Mouse (Mus musculus): ENCODE results near the gene Gpam. TPM values are rescaled to one million over a fixed set of nuclear protein-coding genes. Genes with fewer than 3 reads are reported as not detected.
"Not testable (repeated sequence)": the region's sequence is repeated elsewhere in the genome, so short reads cannot be mapped to it uniquely, and the experiment has no call there.

The Gpam gene
- polyA plus RNA-seq, 1 experiment from 2014 or later = 29.4 TPM

DNA sequence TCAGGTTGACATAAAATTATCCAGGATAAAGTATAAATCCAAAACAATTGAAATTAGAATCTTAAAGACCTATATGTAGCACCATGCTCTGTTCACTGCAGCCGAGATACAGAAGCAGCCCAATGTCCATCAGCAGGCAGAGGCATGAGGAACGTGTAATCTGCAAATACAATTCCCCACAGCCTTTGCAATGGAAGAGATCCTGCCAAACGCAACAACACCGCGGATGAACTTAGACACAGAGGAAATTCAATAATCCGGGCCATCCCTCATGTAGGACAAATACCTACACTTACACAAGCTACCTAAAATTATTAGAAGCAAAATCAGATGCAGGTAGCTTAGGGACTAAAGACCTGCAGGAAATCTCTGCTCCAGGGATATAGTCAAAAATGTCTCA lies 25.9 kb upstream of the Gpam start:
- no peaks in the 10 kb centered on the region for H3K4me1 ChIP-seq (ENCODE audit: insufficient read depth)
- no peak for ATAC-seq (ENCODE audit: insufficient read depth)
- no peak overlapping the region for H3K9ac ChIP-seq
- H3K27ac ChIP-seq (ENCODE audit: low read depth) = no peak overlapping the region
- no peaks in the 10 kb centered on the region for H3K9me3 ChIP-seq (ENCODE audit: low read depth, low read length)
- no peak for DNase-seq
- H3K27me3 ChIP-seq (ENCODE audit: insufficient read depth, low read length) = no peaks in the 10 kb centered on the region
- H3K36me3 ChIP-seq (ENCODE audit: insufficient read depth) = no peaks in the 10 kb centered on the region
- 86% methylated on average over 6 of the region's 6 CpGs for WGBS
- H3K4me2 ChIP-seq = no peak overlapping the region
- H3K4me3 ChIP-seq (ENCODE audit: low read depth, low read length) = no peak overlapping the region
- TF ChIP-seq CTCF (IDR thresholded peaks at IDR 0.05; ENCODE audit: low read depth) = no peak

GRCm38 (mm10) chr19:55152274-55152673 lies 25.2 kb upstream of the Gpam start:
- H3K4me3 ChIP-seq (ENCODE audit: low read depth, low read length); ATAC-seq (ENCODE audit: insufficient read depth): not testable (repeated sequence)

GRCm38 (mm10) chr19:55149646-55150045 lies 22.6 kb upstream of the Gpam start:
- no peak overlapping the region for H3K27ac ChIP-seq (ENCODE audit: low read depth)
- H3K36me3 ChIP-seq (ENCODE audit: insufficient read depth) = no peaks in the 10 kb centered on the region
- ATAC-seq (ENCODE audit: insufficient read depth) = no peak
- H3K9me3 ChIP-seq (ENCODE audit: low read depth, low read length) = no peaks in the 10 kb centered on the region
- H3K4me1 ChIP-seq (ENCODE audit: insufficient read depth) = no peaks in the 10 kb centered on the region
- no peak overlapping the region for H3K9ac ChIP-seq
- H3K4me3 ChIP-seq (ENCODE audit: low read depth, low read length) = no peak overlapping the region
- H3K4me2 ChIP-seq = no peak overlapping the region
- WGBS = 60% methylated on average over 6 of the region's 6 CpGs
- no peaks in the 10 kb centered on the region for H3K27me3 ChIP-seq (ENCODE audit: insufficient read depth, low read length)
- DNase-seq = no peak
- TF ChIP-seq CTCF (IDR thresholded peaks at IDR 0.05; ENCODE audit: low read depth) = no peak

More at GRCm38 (mm10) chr19:55152274-55152673, 25.2 kb upstream of the Gpam start:
- H3K9ac ChIP-seq; H3K4me1 ChIP-seq (ENCODE audit: insufficient read depth); H3K4me2 ChIP-seq; DNase-seq; H3K27ac ChIP-seq (ENCODE audit: low read depth); H3K9me3 ChIP-seq (ENCODE audit: low read depth, low read length); H3K36me3 ChIP-seq (ENCODE audit: insufficient read depth); H3K27me3 ChIP-seq (ENCODE audit: insufficient read depth, low read length): not testable (repeated sequence)
- WGBS = 41% methylated on average over 5 of the region's 6 CpGs

DNA sequence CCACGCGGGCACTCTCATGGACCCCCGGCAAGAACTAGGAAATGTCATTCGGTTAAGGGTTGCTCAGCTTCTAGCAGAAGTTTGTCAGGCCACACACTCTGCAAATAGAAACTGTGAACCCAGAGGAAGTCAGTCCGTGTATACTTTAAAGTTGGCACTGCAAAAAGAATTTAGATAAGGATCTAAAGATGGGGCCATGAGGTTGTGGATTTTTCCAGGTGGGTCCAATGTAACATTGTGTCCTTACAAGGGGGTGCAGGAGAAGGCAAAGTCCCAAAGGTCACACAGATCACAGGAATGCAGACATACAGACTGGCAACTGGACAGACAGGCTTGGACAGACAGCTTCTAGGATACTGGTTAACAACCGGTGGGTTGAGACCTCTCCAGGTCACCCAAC lies 21.1 kb upstream of the Gpam start:
- no peaks in the 10 kb centered on the region for H3K36me3 ChIP-seq (ENCODE audit: insufficient read depth)
- H3K4me2 ChIP-seq = no peak overlapping the region
- H3K4me1 ChIP-seq (ENCODE audit: insufficient read depth) = 0 out of 2 replicates have a peak, but pooled peaks cover 3% of the 10 kb centered on the region
- no peak overlapping the region for H3K4me3 ChIP-seq (ENCODE audit: low read depth, low read length)
- no peak for TF ChIP-seq CTCF (IDR thresholded peaks at IDR 0.05; ENCODE audit: low read depth)
- ATAC-seq (ENCODE audit: insufficient read depth) (no peak), DNase-seq (no peak)
- H3K27ac ChIP-seq (ENCODE audit: low read depth) = no peak overlapping the region
- no peak overlapping the region for H3K9ac ChIP-seq
- WGBS = 46% methylated on average over 6 of the region's 6 CpGs
- H3K9me3 ChIP-seq (ENCODE audit: low read depth, low read length) = no peaks in the 10 kb centered on the region
- H3K27me3 ChIP-seq (ENCODE audit: insufficient read depth, low read length) = no peaks in the 10 kb centered on the region

- 0 out of 2 replicates have a peak, but pooled peaks cover 3% of the 10 kb centered on the region for H3K4me1 ChIP-seq (ENCODE audit: insufficient read depth)
- no peak overlapping the region for H3K27ac ChIP-seq (ENCODE audit: low read depth)
- WGBS = 58% methylated on average over 9 of the region's 9 CpGs
- H3K36me3 ChIP-seq (ENCODE audit: insufficient read depth) = no peaks in the 10 kb centered on the region
- H3K27me3 ChIP-seq (ENCODE audit: insufficient read depth, low read length) = no peaks in the 10 kb centered on the region
- TF ChIP-seq CTCF (IDR thresholded peaks at IDR 0.05; ENCODE audit: low read depth) = no peak
- no peak overlapping the region for H3K9ac ChIP-seq
- H3K4me3 ChIP-seq (ENCODE audit: low read depth, low read length) = no peak overlapping the region
- H3K4me2 ChIP-seq = no peak overlapping the region
- DNase-seq (no peak), ATAC-seq (ENCODE audit: insufficient read depth) (no peak)
- no peaks in the 10 kb centered on the region for H3K9me3 ChIP-seq (ENCODE audit: low read depth, low read length)
Observed at GRCm38 (mm10) chr19:55147568-55147967, 20.5 kb upstream of the Gpam start.

DNA sequence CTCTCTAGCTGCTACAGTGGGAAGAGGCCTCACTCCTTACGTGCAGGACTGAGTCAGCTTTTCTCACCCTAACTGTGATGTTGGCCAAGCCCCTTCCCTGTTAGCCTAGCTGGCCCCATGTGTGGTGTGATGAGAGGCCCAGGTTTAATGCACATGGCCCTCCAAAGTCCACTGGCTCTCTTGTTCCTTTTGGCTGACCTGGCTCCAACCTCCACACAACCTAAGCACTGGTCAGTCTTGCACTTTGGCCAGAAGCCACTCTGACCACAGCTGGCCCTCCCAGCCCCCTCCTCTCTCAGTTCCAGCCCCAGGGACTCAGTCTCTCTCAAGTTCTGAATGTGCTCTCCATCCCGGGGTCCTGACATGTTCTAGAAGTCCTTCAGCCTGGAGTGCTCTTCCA lies 18.1 kb upstream of the Gpam start:
- Histone ChIP-seq H3K4me3 (ENCODE audit: low read depth, low read length) (no peak overlapping the region), H3K9me3 (ENCODE audit: low read depth, low read length) (no peaks in the 10 kb centered on the region), H3K27ac (ENCODE audit: low read depth) (no peak overlapping the region), H3K4me1 (ENCODE audit: insufficient read depth) (0 out of 2 replicates have a peak, but pooled peaks cover 3% of the 10 kb centered on the region), H3K4me2 (no peak overlapping the region), H3K36me3 (ENCODE audit: insufficient read depth) (no peaks in the 10 kb centered on the region), H3K27me3 (ENCODE audit: insufficient read depth, low read length) (no peaks in the 10 kb centered on the region), H3K9ac (no peak overlapping the region)
- ATAC-seq (ENCODE audit: insufficient read depth) = no peak
- no peak for TF ChIP-seq CTCF (IDR thresholded peaks at IDR 0.05; ENCODE audit: low read depth)
- 64% methylated on average over 2 of the region's 2 CpGs for WGBS
- DNase-seq = no peak

GRCm38 (mm10) chr19:55144691-55145090 lies 17.7 kb upstream of the Gpam start:
- no peak overlapping the region for H3K9ac ChIP-seq
- no peaks in the 10 kb centered on the region for H3K36me3 ChIP-seq (ENCODE audit: insufficient read depth)
- H3K4me3 ChIP-seq (ENCODE audit: low read depth, low read length) = no peak overlapping the region
- 0 out of 2 replicates have a peak, but pooled peaks cover 3% of the 10 kb centered on the region for H3K4me1 ChIP-seq (ENCODE audit: insufficient read depth)
- TF ChIP-seq CTCF (IDR thresholded peaks at IDR 0.05; ENCODE audit: low read depth) = no peak
- no peak overlapping the region for H3K4me2 ChIP-seq
- H3K27me3 ChIP-seq (ENCODE audit: insufficient read depth, low read length) = no peaks in the 10 kb centered on the region
- no peaks in the 10 kb centered on the region for H3K9me3 ChIP-seq (ENCODE audit: low read depth, low read length)
- no peak for DNase-seq
- H3K27ac ChIP-seq (ENCODE audit: low read depth) = no peak overlapping the region
- 56% methylated on average over 5 of the region's 5 CpGs for WGBS
- no peak for ATAC-seq (ENCODE audit: insufficient read depth)

Data from lung, embryonic 14.5 days (tissue).